Mouse (Mus musculus) layer of hippocampus, postnatal 14 days (tissue): ENCODE measurements around the gene Bcl6b. TPM values are rescaled to one million over a fixed set of nuclear protein-coding genes. Genes with fewer than 3 reads are reported as not detected.
A peak's percentile ranks its signal among the peaks of the same experiment; 100 is the strongest.

Experiments
- DNase-seq, 2 experiments: peaks; one replicate each; pipeline ENCODE4 v3.0.0; 2021 to 2022; ENCODE audit warnings: low spot score in 2 of 2, mixed read lengths in 1 of 2
- long read RNA-seq, 2 experiments: library from polyadenylated mRNA; stranded (forward); transcript quantifications; one replicate each; pipeline ENCODE4 v2.0.0; 2021
- total RNA-seq, 2 experiments: library from RNA; stranded (reverse); gene quantifications; 2 replicates each; pipeline ENCODE4 v1.2.3; 2021

Bcl6b gene
- total RNA-seq, result 1 to 10 TPM; 2.7 to 2.9 TPM
- long read RNA-seq, experiment 1, partial matches to known transcripts, result 0 of 3 reads
- long read RNA-seq, experiment 1, other reads (novel, unspliced or antisense), result 3 of 3 reads
- long read RNA-seq, experiment 2, partial matches to known transcripts, result 4 of 5 reads
- long read RNA-seq, experiment 2, other reads (novel, unspliced or antisense), result 1 of 5 reads

- no peak for DNase-seq
These were observed at the start of gene Bcl6b for GRCm38 (mm10) chr11:70229260-70230010. Gene Bcl6b, minus strand, starts transcription at chr11:70229798.

- no peak for DNase-seq
These were observed 49.4 kb upstream of the Bcl6b start for GRCm38 (mm10) chr11:70278961-70279360.

GRCm38 (mm10) chr11:70271641-70272040, 42.0 kb upstream of the Bcl6b start:
- peak in 1 of 2 experiments; percentile 20 for DNase-seq

- DNase-seq, result no peak
These were observed 36.8 kb upstream of the Bcl6b start for GRCm38 (mm10) chr11:70266405-70266804.

GRCm38 (mm10) chr11:70265819-70266218, 36.2 kb upstream of the Bcl6b start:
- DNase-seq, result no peak

GRCm38 (mm10) chr11:70265252-70265651, 35.7 kb upstream of the Bcl6b start:
- DNase-seq, result no peak

GRCm38 (mm10) chr11:70259035-70259434, 29.4 kb upstream of the Bcl6b start:
- DNase-seq, result no peak

GRCm38 (mm10) chr11:70254931-70255531, 25.4 kb upstream of the Bcl6b start, which contains the start of gene Alox12:
Gene Alox12, minus strand, starts transcription at chr11:70255353.
- no peak for DNase-seq

GRCm38 (mm10) chr11:70254337-70254736, 24.7 kb upstream of the Bcl6b start:
- no peak for DNase-seq

GRCm38 (mm10) chr11:70251853-70252252, 22.3 kb upstream of the Bcl6b start:
- DNase-seq, result no peak

- DNase-seq, result no peak
These were observed 20.6 kb upstream of the Bcl6b start for GRCm38 (mm10) chr11:70250150-70250549.

GRCm38 (mm10) chr11:70247136-70247845, 17.7 kb upstream of the Bcl6b start:
- peak in 1 of 2 experiments; percentile 68 for DNase-seq

GRCm38 (mm10) chr11:70242591-70242990, 13.0 kb upstream of the Bcl6b start:
- DNase-seq, result no peak

GRCm38 (mm10) chr11:70239541-70240279, 10.1 kb upstream of the Bcl6b start, which contains the start of the genes Gm21988 and Rnasek:
Gene Gm21988, minus strand, starts transcription at chr11:70239830.
Gene Rnasek, minus strand, starts transcription at chr11:70239842.
- DNase-seq, result peak; percentile 90 to 95

GRCm38 (mm10) chr11:70238591-70239440, 9.2 kb upstream of the Bcl6b start:
- no peak for DNase-seq

- peak; percentile 98 for DNase-seq
These were observed 8.0 kb upstream of the Bcl6b start, which contains the start of gene 0610010K14Rik for GRCm38 (mm10) chr11:70237457-70238167. Gene 0610010K14Rik, minus strand, starts transcription at chr11:70237914.

- DNase-seq, result peak in 1 of 2 experiments; percentile 31
These were observed 7.1 kb upstream of the Bcl6b start for GRCm38 (mm10) chr11:70236717-70237116.

- no peak for DNase-seq
These were observed 5.8 kb upstream of the Bcl6b start for GRCm38 (mm10) chr11:70235254-70235900.
